Mouse (Mus musculus) spleen, embryonic (tissue): Measurements from ENCODE around the gene Cxcr5.

Experiments
- CTCF ChIA-PET: fragments of 350-600 bp; sonication (Branson Sonifier 250); formaldehyde crosslinking; loops from one replicate; lab custom pipeline; 2022; lab: Charles Lee

Gene Cxcr5

DNA sequence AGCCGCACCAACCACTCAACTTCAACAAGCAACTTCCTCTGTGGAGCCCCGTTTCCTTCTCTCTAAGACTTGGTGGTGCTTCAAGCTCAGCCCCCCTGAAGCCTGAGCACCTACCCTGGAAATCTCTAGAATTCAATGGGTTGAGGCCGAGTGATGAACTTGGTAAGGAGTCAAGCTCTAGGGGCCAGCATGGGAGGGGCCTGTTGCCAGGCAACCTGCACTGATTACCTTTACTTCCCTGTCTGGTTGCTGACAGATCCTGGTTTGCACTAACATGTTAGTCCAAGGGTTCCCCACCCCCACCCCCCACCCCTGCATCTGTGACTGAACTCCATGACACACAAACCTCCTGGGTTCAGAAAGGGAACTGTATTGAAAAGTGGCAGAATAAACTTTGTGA, 16.7 kb downstream of the Cxcr5 start:
- CTCF ChIA-PET, result interaction anchor here (0.6 kb wide), 2 partner anchors 10 to 19 kb away, joined by 7 to 10 read pairs; no protein-coding TSS in a partner anchor

DNA sequence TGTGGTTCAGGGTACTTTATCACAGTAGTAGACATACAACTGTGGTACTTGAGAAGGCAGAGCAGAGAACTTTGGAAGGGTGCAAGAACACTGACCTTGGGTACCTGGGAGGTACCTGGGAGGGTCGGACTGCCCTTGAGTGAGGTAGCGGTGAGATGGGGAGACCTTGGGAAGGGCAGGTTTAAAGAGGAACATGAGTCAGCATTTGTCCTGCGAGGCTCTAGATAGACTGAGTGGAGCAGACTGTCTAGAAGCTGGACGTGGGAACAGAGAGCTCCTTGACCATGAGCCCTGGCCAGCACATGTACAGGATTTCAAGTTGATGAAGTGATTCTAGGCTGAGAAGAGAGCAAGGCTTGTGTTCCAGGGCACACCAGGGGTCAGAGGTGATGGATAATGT, 19.3 kb downstream of the Cxcr5 start:
- CTCF ChIA-PET, result no interaction called here

DNA sequence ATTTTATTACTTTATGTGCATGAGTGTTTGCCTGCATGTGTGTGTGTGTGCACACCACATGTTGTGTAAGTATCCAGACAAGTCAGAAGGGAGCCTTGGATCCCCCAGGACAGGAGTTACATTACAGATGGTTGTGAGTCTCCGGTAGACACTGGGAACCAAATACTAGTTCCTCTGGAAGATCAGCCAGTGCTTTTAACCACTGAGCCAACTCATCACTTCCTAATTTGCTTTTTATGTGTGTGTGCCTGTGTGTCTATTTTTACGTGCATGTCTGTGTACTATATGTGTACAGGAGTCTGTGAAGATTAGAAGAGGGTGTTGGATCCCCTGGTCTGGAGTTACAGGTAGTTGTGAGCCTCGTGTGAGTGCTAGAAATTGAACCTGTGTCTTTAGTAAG, 21.0 kb downstream of the Cxcr5 start:
- CTCF ChIA-PET, result interaction anchor here (0.6 kb wide), 1 partner anchor 56 kb away, joined by 4 read pairs; no protein-coding TSS in a partner anchor

GRCm38 (mm10) chr9:44539816-44540421, 21.8 kb downstream of the Cxcr5 start:
- CTCF ChIA-PET, result interaction anchor here (0.6 kb wide), 3 partner anchors 56 to 1029 kb away, joined by 3 to 4 read pairs (median 4); no protein-coding TSS in a partner anchor

GRCm38 (mm10) chr9:44537625-44538301, 23.9 kb downstream of the Cxcr5 start:
- CTCF ChIA-PET, result interaction anchor here (0.5 to 1.6 kb wide), 2 partner anchors 11 to 432 kb away, joined by 3 to 4 read pairs; no protein-coding TSS in a partner anchor

GRCm38 (mm10) chr9:44532991-44533580, 28.6 kb downstream of the Cxcr5 start:
- CTCF ChIA-PET, result interaction anchor here (0.6 kb wide), 1 partner anchor 94 kb away, joined by 4 read pairs; no protein-coding TSS in a partner anchor

- CTCF ChIA-PET, result no interaction called here
Measured at GRCm38 (mm10) chr9:44528340-44528739, 33.3 kb downstream of the Cxcr5 start.

DNA sequence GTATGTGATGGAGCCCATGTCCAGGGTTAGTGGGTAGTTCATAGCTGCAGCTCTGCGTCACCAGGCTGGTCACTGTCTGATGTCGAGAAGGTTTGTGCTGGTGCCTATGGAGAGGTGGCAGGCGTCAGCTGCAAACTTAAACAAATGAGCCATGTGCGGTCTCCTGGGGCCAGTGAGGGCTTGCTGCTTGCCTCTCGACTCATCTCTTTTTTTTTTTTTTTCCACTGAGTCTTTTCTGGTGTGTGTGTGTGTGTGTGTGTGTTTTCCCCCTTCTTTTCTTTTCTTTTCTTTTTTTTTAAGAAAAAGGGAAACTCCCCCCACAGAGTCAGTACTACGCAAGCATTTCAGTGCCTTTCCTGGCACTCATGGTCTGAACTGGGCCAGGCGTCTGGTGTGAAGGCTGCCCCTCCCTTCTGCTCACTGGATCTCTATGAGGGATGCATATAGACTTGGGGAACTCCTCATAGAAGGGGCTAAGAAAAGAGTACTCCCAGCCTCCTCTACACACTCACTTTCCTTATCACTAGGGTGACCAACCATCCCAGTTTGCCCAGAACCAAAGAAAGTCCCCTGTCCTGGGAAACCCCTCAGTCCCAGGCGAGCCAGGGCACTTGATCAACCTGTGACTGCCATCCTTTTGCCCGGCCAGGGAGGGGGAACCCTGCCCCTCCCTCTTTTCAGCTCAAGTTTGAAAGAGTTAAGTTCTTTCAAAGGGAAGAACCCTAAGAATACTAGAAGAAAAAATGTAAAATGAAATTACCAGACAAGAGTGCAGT, 35.2 kb downstream of the Cxcr5 start:
- CTCF ChIA-PET, result interaction anchor here (1.1 to 2.1 kb wide), 7 partner anchors 11 to 76 kb away, joined by 3 to 10 read pairs (median 4); no protein-coding TSS in a partner anchor

DNA sequence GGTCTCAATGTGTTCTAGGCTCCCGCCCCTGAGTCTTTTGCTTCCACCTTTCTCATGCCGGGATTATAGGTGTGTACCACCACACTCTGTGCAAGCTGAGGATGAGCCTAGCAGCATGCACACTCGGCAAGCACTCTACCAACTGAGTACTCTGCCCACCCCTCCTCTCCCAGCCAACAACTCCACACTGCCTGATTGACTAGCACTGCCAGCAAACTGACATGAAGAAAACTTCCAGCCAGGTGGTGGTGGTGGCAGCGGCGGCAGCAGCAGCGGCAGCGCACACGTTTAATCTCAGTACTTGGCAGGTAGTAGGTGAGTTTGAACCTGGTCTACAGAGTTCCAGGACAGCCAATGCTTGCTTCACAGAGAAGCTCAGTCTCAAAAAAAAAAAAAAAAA, 36.1 kb downstream of the Cxcr5 start:
- CTCF ChIA-PET, result interaction anchor here (0.5 to 2.1 kb wide), 10 partner anchors 10 to 130 kb away, joined by 3 to 10 read pairs (median 4); partner anchors contain the start of gene Ddx6

GRCm38 (mm10) chr9:44525001-44525400, 36.7 kb downstream of the Cxcr5 start:
- CTCF ChIA-PET, result interaction anchor here (0.5 to 2.1 kb wide), 7 partner anchors 10 to 131 kb away, joined by 3 to 10 read pairs (median 5); partner anchors contain the start of gene Ddx6

- CTCF ChIA-PET, result interaction anchor here (0.5 to 2.1 kb wide), 3 partner anchors 9 to 82 kb away, joined by 3 to 10 read pairs (median 7); no protein-coding TSS in a partner anchor
Measured at GRCm38 (mm10) chr9:44524235-44524826, 37.3 kb downstream of the Cxcr5 start.

DNA sequence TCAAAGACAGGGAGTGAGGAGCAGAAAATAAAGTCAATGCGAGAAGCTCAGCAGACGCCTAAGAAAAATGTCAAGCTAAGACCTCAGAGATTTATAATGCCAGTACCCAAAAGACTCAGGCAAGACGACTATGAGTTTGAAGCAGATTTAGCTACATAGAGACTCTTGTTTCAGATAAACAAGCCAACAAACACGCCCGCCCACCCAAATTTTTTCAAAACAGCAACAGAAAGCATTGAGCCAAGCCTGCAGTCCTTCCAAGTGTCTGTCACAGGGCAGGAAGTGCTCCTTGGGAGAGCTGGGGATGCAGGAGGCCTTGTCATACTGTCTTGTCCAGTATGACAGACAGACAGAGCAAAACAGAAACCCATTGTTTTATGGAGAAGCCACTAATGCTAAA, 38.0 kb downstream of the Cxcr5 start:
- CTCF ChIA-PET, result interaction anchor here (0.8 to 1.1 kb wide), 3 partner anchors 40 to 58 kb away, joined by 3 read pairs; no protein-coding TSS in a partner anchor

GRCm38 (mm10) chr9:44521927-44522326, 39.8 kb downstream of the Cxcr5 start:
- CTCF ChIA-PET, result interaction anchor here (0.6 kb wide), 2 partner anchors 86 to 433 kb away, joined by 4 to 8 read pairs; no protein-coding TSS in a partner anchor

DNA sequence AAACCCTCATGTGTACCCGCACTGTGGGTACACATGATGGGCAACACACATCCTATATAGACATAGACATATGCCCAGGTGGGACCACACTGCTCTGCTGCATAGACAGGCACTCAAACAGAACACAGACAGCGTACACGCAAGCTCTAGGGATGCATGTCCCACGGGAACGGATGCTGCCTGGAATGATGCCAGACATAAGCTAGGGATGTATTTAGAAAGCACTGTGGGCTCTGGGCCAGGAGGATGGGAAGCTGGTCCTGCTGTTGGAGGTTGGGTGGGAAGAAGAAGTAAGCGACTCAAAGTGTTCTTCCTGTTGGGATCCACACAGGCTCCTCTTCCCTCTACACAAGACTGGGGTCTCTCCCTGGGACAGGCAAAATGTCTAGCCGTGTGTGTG, 43.6 kb downstream of the Cxcr5 start:
- CTCF ChIA-PET, result interaction anchor here (0.6 to 0.8 kb wide), 4 partner anchors 65 to 679 kb away, joined by 4 to 9 read pairs (median 4); no protein-coding TSS in a partner anchor

GRCm38 (mm10) chr9:44517368-44517767, 44.3 kb downstream of the Cxcr5 start:
- CTCF ChIA-PET, result no interaction called here

DNA sequence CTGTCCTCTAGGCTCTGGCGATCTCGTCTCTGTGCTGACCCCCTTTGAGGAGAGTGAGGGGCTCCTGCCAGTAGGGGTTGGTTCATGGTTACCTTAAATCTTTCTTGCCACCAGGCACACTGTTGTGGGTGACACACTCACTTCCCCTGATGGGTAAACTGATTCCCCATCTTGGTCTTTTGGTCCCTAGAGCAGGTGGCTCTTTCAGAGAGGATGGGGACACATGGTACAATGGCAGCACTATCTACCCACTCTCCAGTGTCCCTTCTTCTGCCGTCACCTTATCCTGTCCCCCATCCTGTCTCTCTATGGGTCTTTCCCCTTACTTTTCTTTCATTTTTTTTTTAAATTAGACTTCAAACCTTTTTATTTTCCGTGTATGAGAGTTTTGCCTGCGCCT, 45.8 kb downstream of the Cxcr5 start:
- CTCF ChIA-PET, result interaction anchor here (0.6 to 2.3 kb wide), 2 partner anchors 10 to 109 kb away, joined by 3 to 10 read pairs; no protein-coding TSS in a partner anchor

DNA sequence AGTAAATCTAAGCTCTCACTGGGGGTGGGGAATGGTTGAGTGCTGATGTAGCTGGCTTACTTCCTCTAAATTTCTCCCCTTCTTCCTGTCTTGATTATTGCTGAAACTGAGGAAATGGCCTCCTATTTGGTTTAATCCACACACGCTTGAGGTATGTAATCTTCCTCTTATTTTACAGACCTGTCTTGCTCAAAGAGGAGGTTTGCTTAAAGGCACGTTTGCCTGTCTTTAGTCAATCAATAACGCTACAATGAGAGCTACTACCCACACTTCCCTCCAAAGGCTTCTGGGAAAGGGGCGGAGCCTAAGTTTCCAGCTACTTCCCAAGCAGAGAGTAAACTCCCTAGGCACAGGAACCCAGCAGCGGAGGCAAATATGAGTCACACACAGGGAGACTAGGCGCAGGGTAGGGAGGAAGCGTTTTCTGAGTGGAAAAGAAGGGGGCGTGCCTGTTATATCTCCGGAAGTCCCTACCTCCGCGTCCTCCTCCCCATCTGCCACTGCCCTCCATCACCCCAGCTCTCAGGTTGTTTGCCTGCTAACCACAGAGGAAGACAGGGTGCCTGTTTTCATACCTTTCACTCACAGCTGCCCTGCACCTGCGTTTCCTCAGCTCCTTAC, 46.4 kb downstream of the Cxcr5 start:
- CTCF ChIA-PET, result interaction anchor here (1.1 to 2.3 kb wide), 2 partner anchors 10 to 89 kb away, joined by 5 to 10 read pairs; partner anchors contain the start of gene Ddx6

DNA sequence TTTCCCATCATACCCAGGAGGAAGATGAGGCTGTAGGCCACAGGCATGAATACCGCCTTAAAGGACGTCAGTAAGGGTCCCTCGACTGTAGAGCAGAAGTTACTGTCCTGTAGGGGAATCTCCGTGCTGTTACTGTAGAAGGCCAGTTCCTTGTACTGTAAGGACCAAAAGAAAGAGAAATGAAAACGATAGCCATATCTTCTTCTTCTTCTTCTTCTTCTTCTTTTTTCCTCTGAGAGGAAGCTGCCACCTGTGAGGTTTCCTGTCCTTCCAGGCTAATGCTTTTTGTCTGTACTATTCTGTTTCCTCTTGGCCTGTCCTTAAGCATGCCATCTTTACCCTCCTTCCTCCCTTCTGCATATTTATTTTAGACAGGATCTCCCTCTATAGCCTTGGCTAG, 47.5 kb downstream of the Cxcr5 start:
- CTCF ChIA-PET, result interaction anchor here (0.6 to 2.3 kb wide), 5 partner anchors 11 to 116 kb away, joined by 3 to 10 read pairs (median 8); partner anchors contain the start of gene Ddx6

GRCm38 (mm10) chr9:44513610-44514009, 48.1 kb downstream of the Cxcr5 start:
- CTCF ChIA-PET, result interaction anchor here (1.1 kb wide), 1 partner anchor 54 kb away, joined by 3 read pairs; no protein-coding TSS in a partner anchor
